16 mouse cellular contexts compared by ENCODE assay signal in genomic region chr14:48903526-48903925, GRCm38 (mm10).
A peak's percentile ranks its signal among the peaks of the same experiment; 100 is the strongest.
DNase-seq lines count a peak whose midpoint lies in the region; ATAC-seq and TF ChIP-seq lines count a peak whose summit lies in the region.
"Had no signal": no experiment of that assay in that cellular context is flagged by ENCODE, and none has a peak within 500 bp of the region (broad histone marks: within the 10 kb centered on the region; RNA-seq: fewer than 3 reads in every experiment).

No protein-coding gene starts in this region.

- no peak overlapping the region for H3K4me2 ChIP-seq in embryonic facial prominence, embryonic 14.5 days (ENCODE audit: low read depth, low read length)
- no peak overlapping the region for H3K4me2 ChIP-seq in lung, postnatal 0 days (replicated peaks; ENCODE audit: low read depth, low read length)
- no peak overlapping the region for H3K4me2 ChIP-seq in midbrain, embryonic 16.5 days (ENCODE audit: low read length)
- H3K4me2 ChIP-seq: embryonic facial prominence, embryonic 15.5 days; heart, embryonic 13.5 days; liver, embryonic 11.5 days had no signal

- H3K4me3 ChIP-seq in embryonic facial prominence, embryonic 14.5 days (ENCODE audit: low read depth, low read length) = no peak overlapping the region
- H3K4me3 ChIP-seq in embryonic facial prominence, embryonic 10.5 days = no peak overlapping the region
- no peak overlapping the region for H3K4me3 ChIP-seq in lung, postnatal 0 days (ENCODE audit: low read depth, low read length)
- H3K4me3 ChIP-seq in midbrain, embryonic 16.5 days (ENCODE audit: low read depth, low read length) = no peak overlapping the region
- H3K4me3 ChIP-seq: embryonic facial prominence, embryonic 15.5 days; heart, embryonic 13.5 days; myocyte had no signal

- TF ChIP-seq EP300 in lung, postnatal 0 days (IDR thresholded peaks at IDR 0.05) = no peak

- peak; percentile 73 for DNase-seq in embryonic facial prominence, embryonic 14.5 days (ENCODE audit: low spot score)
- DNase-seq in embryonic facial prominence, embryonic 10.5 days (ENCODE audit: low spot score) = no peak
- DNase-seq in lung, postnatal 0 days (ENCODE audit: low spot score) = peak; percentile 11
- DNase-seq in lung, postnatal 10 days = no peak
- DNase-seq in brain, embryonic 14.5 days (ENCODE audit: low read depth) = peak; percentile 96
- no peak for DNase-seq in ovary, postnatal 14 days (ENCODE audit: low spot score)
- DNase-seq in gastrocnemius, postnatal 36 days = no peak
- DNase-seq: adrenal gland, postnatal 10 days; kidney, postnatal 25 days; thymus, adult 2 months had no signal

- 0 out of 2 replicates have a peak, but pooled peaks cover 3% of the 10 kb centered on the region for H3K4me1 ChIP-seq in embryonic facial prominence, embryonic 14.5 days (ENCODE audit: control insufficient read depth, insufficient read depth, low read length)
- H3K4me1 ChIP-seq in embryonic facial prominence, embryonic 10.5 days = peaks cover 14% of the 10 kb centered on the region
- no peaks in the 10 kb centered on the region for H3K4me1 ChIP-seq in lung, postnatal 0 days (ENCODE audit: insufficient read depth, low read depth, low read length)
- 0 out of 2 replicates have a peak, but pooled peaks cover 3% of the 10 kb centered on the region for H3K4me1 ChIP-seq in midbrain, embryonic 16.5 days (ENCODE audit: control insufficient read depth, insufficient read depth, low read length)
- H3K4me1 ChIP-seq: embryonic facial prominence, embryonic 15.5 days; heart, embryonic 13.5 days had no signal

- no peak overlapping the region for H3K9ac ChIP-seq in embryonic facial prominence, embryonic 14.5 days (ENCODE audit: low read depth, low read length)
- H3K9ac ChIP-seq in lung, postnatal 0 days (replicated peaks; ENCODE audit: low read depth) = no peak overlapping the region
- H3K9ac ChIP-seq in midbrain, embryonic 16.5 days (ENCODE audit: low read depth, low read length) = no peak overlapping the region
- H3K9ac ChIP-seq: embryonic facial prominence, embryonic 15.5 days; heart, embryonic 13.5 days had no signal

- 0 out of 2 replicates have a peak, but pooled peaks have one; percentile 22 for ATAC-seq in embryonic facial prominence, embryonic 14.5 days (ENCODE audit: low read depth)
- no peak for ATAC-seq in lung, postnatal 0 days
- 0 out of 2 replicates have a peak, but pooled peaks have one; percentile 14 for ATAC-seq in midbrain, embryonic 16.5 days
- ATAC-seq: Patski had no signal

- no peak for TF ChIP-seq POLR2A in brain, embryonic 14.5 days (IDR thresholded peaks at IDR 0.05; ENCODE audit: borderline replicate concordance, extremely low read depth, insufficient read depth, insufficient read length, poor library complexity, severe bottlenecking)

- intact Hi-C loops in gastrocnemius, postnatal 36 days (cut with DNase I) = no loop called here

- TF ChIP-seq CTCF in lung, postnatal 0 days (IDR thresholded peaks at IDR 0.05) = no peak
- TF ChIP-seq CTCF in brain, embryonic 14.5 days (IDR thresholded peaks at IDR 0.05; ENCODE audit: borderline replicate concordance, extremely low read depth, insufficient read depth, insufficient read length) = no peak

- no peak overlapping the region for H3K27ac ChIP-seq in embryonic facial prominence, embryonic 14.5 days (replicated peaks; ENCODE audit: low read depth, low read length)
- H3K27ac ChIP-seq in embryonic facial prominence, embryonic 10.5 days (replicated peaks) = no peak overlapping the region
- no peak overlapping the region for H3K27ac ChIP-seq in lung, postnatal 0 days (ENCODE audit: low read length)
- H3K27ac ChIP-seq in midbrain, embryonic 16.5 days (ENCODE audit: low read length) = no peak overlapping the region
- H3K27ac ChIP-seq: embryonic facial prominence, embryonic 15.5 days; heart, embryonic 13.5 days had no signal

- no peaks in the 10 kb centered on the region for H3K9me3 ChIP-seq in embryonic facial prominence, embryonic 14.5 days (ENCODE audit: control insufficient read depth, low read length)
- no peaks in the 10 kb centered on the region for H3K9me3 ChIP-seq in embryonic facial prominence, embryonic 10.5 days
- no peaks in the 10 kb centered on the region for H3K9me3 ChIP-seq in lung, postnatal 0 days (ENCODE audit: low read length)
- no peaks in the 10 kb centered on the region for H3K9me3 ChIP-seq in midbrain, embryonic 16.5 days (replicated peaks; ENCODE audit: control insufficient read depth, low read length, poor library complexity, severe bottlenecking)
- H3K9me3 ChIP-seq: embryonic facial prominence, embryonic 15.5 days; heart, embryonic 13.5 days had no signal

- H3K36me3 ChIP-seq in embryonic facial prominence, embryonic 14.5 days (ENCODE audit: control insufficient read depth, insufficient read depth, low read length) = no peaks in the 10 kb centered on the region
- no peaks in the 10 kb centered on the region for H3K36me3 ChIP-seq in embryonic facial prominence, embryonic 10.5 days (replicated peaks)
- H3K36me3 ChIP-seq in lung, postnatal 0 days (ENCODE audit: insufficient read depth, low read length) = no peaks in the 10 kb centered on the region
- no peaks in the 10 kb centered on the region for H3K36me3 ChIP-seq in midbrain, embryonic 16.5 days (ENCODE audit: control insufficient read depth, insufficient read depth, low read length)
- H3K36me3 ChIP-seq: embryonic facial prominence, embryonic 15.5 days; heart, embryonic 13.5 days had no signal

- H3K27me3 ChIP-seq in embryonic facial prominence, embryonic 14.5 days (replicated peaks; ENCODE audit: control insufficient read depth, insufficient read depth, low read length) = no peaks in the 10 kb centered on the region
- H3K27me3 ChIP-seq in embryonic facial prominence, embryonic 10.5 days (replicated peaks; ENCODE audit: low read depth, poor library complexity, severe bottlenecking) = no peaks in the 10 kb centered on the region
- H3K27me3 ChIP-seq in lung, postnatal 0 days (replicated peaks; ENCODE audit: insufficient read depth, low read length) = no peaks in the 10 kb centered on the region
- H3K27me3 ChIP-seq in midbrain, embryonic 16.5 days (ENCODE audit: control insufficient read depth, insufficient read depth, low read depth, low read length) = no peaks in the 10 kb centered on the region
- H3K27me3 ChIP-seq: embryonic facial prominence, embryonic 15.5 days; heart, embryonic 13.5 days had no signal

- WGBS in embryonic facial prominence, embryonic 14.5 days = 27% methylated on average over 5 of the region's 5 CpGs
- WGBS in embryonic facial prominence, embryonic 10.5 days = 35% methylated on average over 5 of the region's 5 CpGs
- WGBS in lung, postnatal 0 days = 32% methylated on average over 5 of the region's 5 CpGs
- 35% methylated on average over 5 of the region's 5 CpGs for WGBS in midbrain, embryonic 16.5 days

Comparison
In these comparisons a context has a peak if more than half of its experiments do, and no peak if none do; other contexts are left out.
1. DNase-seq: peak in embryonic facial prominence, embryonic 14.5 days (single experiment), lung, postnatal 0 days (single experiment) and brain, embryonic 14.5 days (single experiment); none in embryonic facial prominence, embryonic 10.5 days (single experiment), lung, postnatal 10 days (single experiment), ovary, postnatal 14 days (single experiment) and gastrocnemius, postnatal 36 days (0 of 2).